Mouse (Mus musculus): Measurements from ENCODE around the gene Egfl7. TPM values are rescaled to one million over a fixed set of nuclear protein-coding genes. Genes with fewer than 3 reads are reported as not detected.

Gene Egfl7
- 3.5 TPM for total RNA-seq (2023)

GRCm38 (mm10) chr2:26579714-26580113 lies at the start of gene Egfl7:
Egfl7 (plus strand) TSS chr2:26580014.

GRCm38 (mm10) chr2:26586294-26587043 lies 6.7 kb downstream of the Egfl7 start, which contains the start of gene Gm20532:
Gm20532 (plus strand) TSS chr2:26586639.

GRCm38 (mm10) chr2:26603720-26604671 lies 24.2 kb downstream of the Egfl7 start, which contains the start of gene Agpat2:
Agpat2 (minus strand) TSS chr2:26604417.

GRCm38 (mm10) chr2:26627921-26628739 lies 48.3 kb downstream of the Egfl7 start, which contains the start of gene Fam69b:
Fam69b (plus strand) TSS chr2:26628457.

Other genes starting within 250 kb of the Egfl7 start
- 6.6 TPM for gene Dnlz, start 227.9 kb upstream of the Egfl7 start, total RNA-seq (2023)
- 1.3 TPM for gene Card9, start 219.1 kb upstream of the Egfl7 start, total RNA-seq (2023)
- 105 TPM for gene Snapc4, start 199.4 kb upstream of the Egfl7 start, total RNA-seq (2023)
- gene Entr1, start 190.7 kb upstream of the Egfl7 start, total RNA-seq (2023), result 125 TPM
- gene Pmpca, start 190.7 kb upstream of the Egfl7 start, total RNA-seq (2023), result 69.1 TPM
- gene Inpp5e, start 170.8 kb upstream of the Egfl7 start, total RNA-seq (2023), result 28.0 TPM
- gene Sec16a, start 134.8 kb upstream of the Egfl7 start, total RNA-seq (2023), result 79.0 TPM
- gene Notch1, start 63.4 kb upstream of the Egfl7 start, total RNA-seq (2023), result 123 TPM
- not detected for gene Gm20532, start 6.6 kb downstream of the Egfl7 start, total RNA-seq (2023)
- gene Agpat2, start 24.4 kb downstream of the Egfl7 start, total RNA-seq (2023), result 11.7 TPM
- not detected for gene Fam69b, start 48.4 kb downstream of the Egfl7 start, total RNA-seq (2023)
- 38.4 TPM for gene Lcn4, start 91.3 kb downstream of the Egfl7 start, total RNA-seq (2023)

Measured in CD8-positive naive resting alpha-beta T cell, adult 57 days (primary cell).